Mouse (Mus musculus): ENCODE measurements around the gene Ms4a4a. TPM values are rescaled to one million over a fixed set of nuclear protein-coding genes. Genes with fewer than 3 reads are reported as not detected.

The Ms4a4a gene
- polyA plus RNA-seq (2012; ENCODE audit: low replicate concordance) = 0.63 and 0.94 TPM in 2 replicates

DNA sequence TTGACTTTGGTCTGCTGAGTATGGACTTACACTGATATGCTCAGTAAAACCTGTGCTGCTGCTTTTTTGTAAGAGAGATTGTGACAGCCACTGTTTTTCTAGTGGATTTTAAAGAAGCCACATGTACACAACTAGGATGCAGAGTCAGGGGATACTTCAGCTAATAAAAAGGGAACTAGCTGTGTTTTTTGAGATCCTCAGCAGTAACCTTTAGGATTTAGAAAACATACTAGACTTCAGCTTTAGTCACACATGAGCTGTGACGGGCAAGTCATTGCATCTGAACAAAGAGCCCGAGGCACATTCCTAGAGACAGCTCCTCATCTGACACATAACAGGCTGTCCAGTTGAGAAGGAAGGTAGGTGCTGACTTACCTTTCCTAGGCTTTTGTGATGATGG is at the start of gene Ms4a4a:
Gene Ms4a4a, plus strand, starts transcription at position 251 of the 400 bp plus-strand sequence.

DNA sequence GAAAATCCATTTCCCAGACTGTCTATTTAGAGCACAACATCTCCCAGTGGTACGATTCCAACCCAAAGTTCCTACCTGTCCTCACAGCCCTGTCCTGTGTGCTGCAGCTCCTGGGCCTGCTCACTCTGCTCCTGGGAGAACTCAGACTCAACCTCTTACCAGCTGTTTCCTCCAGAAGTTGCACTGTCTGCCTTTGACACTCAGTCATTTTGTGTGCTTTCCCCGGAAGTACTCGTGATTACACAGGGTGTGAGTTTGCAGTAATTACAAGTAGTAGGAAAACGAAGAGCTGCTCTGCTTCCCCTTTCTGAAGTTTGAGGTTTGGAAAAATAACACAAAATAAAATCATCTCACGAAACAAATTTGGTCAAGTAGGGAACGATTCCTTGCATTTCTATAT is 39.4 kb upstream of the Ms4a4a start, which contains the start of gene Ms4a7:
Gene Ms4a7, minus strand, starts transcription at position 215 of the 400 bp plus-strand sequence.

DNA sequence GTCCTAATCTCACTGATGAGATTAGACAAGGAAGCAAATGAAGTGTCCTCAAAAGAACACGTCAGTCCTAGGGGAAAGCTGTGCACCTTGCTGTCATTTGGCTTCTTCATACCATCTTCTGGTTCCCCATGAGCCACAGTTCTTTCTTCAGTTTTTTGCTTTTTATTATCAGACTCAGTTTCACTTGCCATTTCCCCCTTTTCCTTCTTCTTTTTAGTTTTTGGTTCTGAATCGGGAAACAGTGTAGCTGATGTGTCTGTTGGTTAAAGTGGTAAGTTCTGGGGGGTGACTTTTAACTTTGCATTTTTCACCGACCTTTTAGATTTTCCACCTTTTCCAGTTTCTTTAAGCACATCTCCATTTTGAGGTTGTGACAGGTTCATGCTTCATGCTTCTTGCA is 29.2 kb downstream of the Ms4a4a start, which contains the start of gene Ms4a4c:
Gene Ms4a4c, plus strand, starts transcription at position 244 of the 400 bp plus-strand sequence.

Other genes starting within 250 kb of the Ms4a4a start
- gene 1700017D01Rik, start 244.6 kb upstream of the Ms4a4a start, polyA plus RNA-seq (2012; ENCODE audit: low replicate concordance) = not detected in 2 replicates
- not detected in 2 replicates for gene 1700025F22Rik, start 210.2 kb upstream of the Ms4a4a start, polyA plus RNA-seq (2012; ENCODE audit: low replicate concordance)
- not detected in 2 replicates for gene Ms4a13, start 178.8 kb upstream of the Ms4a4a start, polyA plus RNA-seq (2012; ENCODE audit: low replicate concordance)
- gene Ms4a12, start 143.1 kb upstream of the Ms4a4a start, polyA plus RNA-seq (2012; ENCODE audit: low replicate concordance) = not detected in 2 replicates
- gene Ms4a1, start 109.3 kb upstream of the Ms4a4a start, polyA plus RNA-seq (2012; ENCODE audit: low replicate concordance) = 12.1 and 66.2 TPM in 2 replicates
- gene Ms4a5, start 91.7 kb upstream of the Ms4a4a start, polyA plus RNA-seq (2012; ENCODE audit: low replicate concordance) = not detected in 2 replicates
- gene Ms4a14, start 61.1 kb upstream of the Ms4a4a start, polyA plus RNA-seq (2012; ENCODE audit: low replicate concordance) = 0.03 and 0.04 TPM in 2 replicates
- 0.53 and 3.8 TPM in 2 replicates for gene Ms4a7, start 39.4 kb upstream of the Ms4a4a start, polyA plus RNA-seq (2012; ENCODE audit: low replicate concordance)
- 2.2 and 13.7 TPM in 2 replicates for gene Ms4a4c, start 29.2 kb downstream of the Ms4a4a start, polyA plus RNA-seq (2012; ENCODE audit: low replicate concordance)
- gene Ms4a4b, start 68.0 kb downstream of the Ms4a4a start, polyA plus RNA-seq (2012; ENCODE audit: low replicate concordance) = 75.3 and 75.9 TPM in 2 replicates
- gene Ms4a6c, start 93.8 kb downstream of the Ms4a4a start, polyA plus RNA-seq (2012; ENCODE audit: low replicate concordance) = 5.7 and 8.1 TPM in 2 replicates
- gene Gm8369, start 110.4 kb downstream of the Ms4a4a start, polyA plus RNA-seq (2012; ENCODE audit: low replicate concordance) = 1.1 and 8.0 TPM in 2 replicates
- gene Ms4a6b, start 141.0 kb downstream of the Ms4a4a start, polyA plus RNA-seq (2012; ENCODE audit: low replicate concordance) = 15.2 and 18.3 TPM in 2 replicates
- 0.22 TPM in 1 of 2 replicates, not detected in the other for gene Ms4a4d, start 161.3 kb downstream of the Ms4a4a start, polyA plus RNA-seq (2012; ENCODE audit: low replicate concordance)
- gene Ms4a6d, start 229.3 kb downstream of the Ms4a4a start, polyA plus RNA-seq (2012; ENCODE audit: low replicate concordance) = 2.6 and 2.9 TPM in 2 replicates
- gene Ms4a2, start 248.2 kb downstream of the Ms4a4a start, polyA plus RNA-seq (2012; ENCODE audit: low replicate concordance) = 0.08 and 0.22 TPM in 2 replicates

Measured in hematopoietic multipotent progenitor cell, adult 10-12 weeks (in vitro differentiated cells).